Comparison of ENCODE assay signal across 25 mouse cellular contexts in the genomic region with DNA sequence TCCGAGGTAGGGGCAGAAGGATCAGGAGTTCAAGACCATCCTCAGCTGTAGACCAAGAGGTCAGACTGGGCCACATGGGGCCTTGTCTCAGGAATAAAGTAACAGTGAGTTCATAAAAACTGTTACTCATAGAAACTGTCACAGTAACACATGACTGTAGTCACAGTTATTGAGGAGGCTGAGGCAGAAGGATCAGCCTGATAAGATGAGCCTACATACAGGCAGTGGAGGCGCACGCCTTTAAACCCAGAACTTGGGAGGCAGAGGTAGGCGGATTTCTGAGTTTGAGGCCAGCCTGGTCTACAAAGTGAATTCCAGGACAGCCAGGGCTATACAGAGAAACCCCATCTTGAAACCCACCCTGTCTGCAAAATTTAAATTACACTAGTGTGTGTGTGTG. TPM values are rescaled to one million over a fixed set of nuclear protein-coding genes. Genes with fewer than 3 reads are reported as not detected.
A peak's percentile ranks its signal among the peaks of the same experiment; 100 is the strongest.
DNase-seq lines count a peak whose midpoint lies in the region; ATAC-seq lines count a peak whose summit lies in the region.
"Had no signal": no experiment of that assay in that cellular context is flagged by ENCODE, and none has a peak within 500 bp of the region (broad histone marks: within the 10 kb centered on the region; RNA-seq: fewer than 3 reads in every experiment).

No protein-coding gene starts in this region.

- H3K9me3 ChIP-seq in liver, embryonic 16.5 days (replicated peaks; ENCODE audit: control insufficient read depth, low read length): no peaks in the 10 kb centered on the region
- H3K9me3 ChIP-seq: heart, embryonic 13.5 days; hindbrain, embryonic 13.5 days; midbrain, embryonic 13.5 days had no signal

- peak overlapping the region; percentile 79 for H3K27ac ChIP-seq in liver, embryonic 16.5 days (ENCODE audit: low read length)
- H3K27ac ChIP-seq: heart, adult 2 months; heart, embryonic 13.5 days; hindbrain, embryonic 13.5 days; midbrain, embryonic 13.5 days had no signal

- intact Hi-C loops in left cerebral cortex, postnatal 36 days (cut with DNase I): no loop called here

- peak overlapping the region; percentile 21; the same call in 1 of the 2 replicates for H3K9ac ChIP-seq in liver, embryonic 16.5 days (ENCODE audit: low read depth, low read length)
- H3K9ac ChIP-seq: heart, embryonic 13.5 days; hindbrain, embryonic 13.5 days; midbrain, embryonic 13.5 days had no signal

- peak overlapping the region; percentile 24 for H3K4me2 ChIP-seq in liver, embryonic 16.5 days (ENCODE audit: low read depth, low read length)
- H3K4me2 ChIP-seq: heart, embryonic 13.5 days; hindbrain, embryonic 13.5 days; midbrain, embryonic 13.5 days had no signal

- H3K27me3 ChIP-seq in liver, embryonic 16.5 days (ENCODE audit: control insufficient read depth, insufficient read depth, low read depth, low read length): no peaks in the 10 kb centered on the region
- H3K27me3 ChIP-seq: heart, embryonic 13.5 days; hindbrain, embryonic 13.5 days; midbrain, embryonic 13.5 days had no signal

- WGBS in liver, embryonic 16.5 days (ENCODE audit: insufficient replicate concordance): 48% methylated on average over 4 of the region's 4 CpGs

- H3K4me1 ChIP-seq in liver, embryonic 16.5 days (ENCODE audit: control insufficient read depth, low read depth, low read length): peaks cover 44% of the 10 kb centered on the region

- H3K4me3 ChIP-seq in liver, embryonic 16.5 days (ENCODE audit: low read depth, low read length): no peak overlapping the region
- H3K4me3 ChIP-seq: heart, adult 2 months; heart, embryonic 13.5 days; hindbrain, embryonic 13.5 days; midbrain, embryonic 13.5 days had no signal

- no peak for ATAC-seq in liver, embryonic 16.5 days (ENCODE audit: low read depth)
- ATAC-seq: activated CD4-positive, CD25-positive, alpha-beta regulatory T cell, adult 4 months; CD4-positive, CD25-positive, alpha-beta regulatory T cell, adult 4 months; forebrain, embryonic 14.5 days; inflammation-experienced regulatory T-cells, adult 6 months; midbrain, embryonic 13.5 days had no signal

- H3K36me3 ChIP-seq in liver, embryonic 16.5 days (ENCODE audit: control insufficient read depth, insufficient read depth): no peaks in the 10 kb centered on the region

- peak; percentile 54 for DNase-seq in heart, adult 11 months
- no peak for DNase-seq in heart, adult 18-20 months
- DNase-seq in liver: peak; percentile 63
- no peak for DNase-seq in B cell, adult 2 months
- no peak for DNase-seq in layer of hippocampus, adult 8-10 months (ENCODE audit: low spot score in 2 of 2)
- DNase-seq in spleen, postnatal 4 days (ENCODE audit: low spot score in 2 of 2): no peak
- DNase-seq in left cerebral cortex, postnatal 36 days (ENCODE audit: low spot score in 2 of 2): no peak
- DNase-seq: adrenal gland, postnatal 10 days; cerebellum, postnatal 10 days; gastrocnemius, postnatal 10 days; heart, adult 2 months; heart, postnatal 14 days; kidney, adult 8-10 months; kidney, postnatal 10 days; lung, adult 18-20 months; lung, postnatal 10 days; right cerebral cortex, postnatal 14 days had no signal

RNA-seq across cellular contexts. Expression of gene Snx1, which starts 6.3 kb away (rescaled TPM):
- total RNA-seq in heart, adult 18-20 months (2021): 10 to 100 TPM; 27.3 to 27.8 TPM
- 59.6 and 63.8 TPM in 2 replicates for polyA plus RNA-seq in liver, embryonic 16.5 days (2015; fragmentation: Nextera tagmentation; extraction: Ambion mirVana)
- total RNA-seq in layer of hippocampus, adult 8-10 months (2022): 10 to 100 TPM; 84.0 to 94.9 (median 90.0) TPM
- total RNA-seq in left cerebral cortex, postnatal 36 days (2021): 10 to 100 TPM; 71.1 to 76.1 TPM

RNA-seq across cellular contexts. Expression of gene Ciao2a, which starts 6.3 kb away (rescaled TPM):
- total RNA-seq in heart, adult 18-20 months (2021): 10 to 100 TPM; 68.7 to 71.3 TPM
- polyA plus RNA-seq in liver, embryonic 16.5 days (2015; fragmentation: Nextera tagmentation; extraction: Ambion mirVana): 110 and 129 TPM in 2 replicates
- total RNA-seq in layer of hippocampus, adult 8-10 months (2022): 10 to 100 TPM; 24.3 to 30.0 (median 27.0) TPM
- total RNA-seq in left cerebral cortex, postnatal 36 days (2021): 10 to 100 TPM; 26.4 to 28.0 TPM

RNA-seq across cellular contexts. Expression of gene Dapk2, which starts 37.9 kb away (rescaled TPM):
- 1 to 10 TPM; 4.0 to 4.9 TPM for total RNA-seq in heart, adult 18-20 months (2021)
- 32.7 and 33.7 TPM in 2 replicates for polyA plus RNA-seq in liver, embryonic 16.5 days (2015; fragmentation: Nextera tagmentation; extraction: Ambion mirVana)
- 1 to 10 TPM in 1 of 4 experiments, under 1 TPM in 3; 0.43 to 1.5 (median 0.69) TPM for total RNA-seq in layer of hippocampus, adult 8-10 months (2022)
- total RNA-seq in left cerebral cortex, postnatal 36 days (2021): 1 to 10 TPM; 2.4 to 3.6 TPM

RNA-seq across cellular contexts. Expression of gene Snx22, which starts 50.6 kb away (rescaled TPM):
- under 1 TPM; 0.46 to 0.50 TPM for total RNA-seq in heart, adult 18-20 months (2021)
- 30.5 and 31.3 TPM in 2 replicates for polyA plus RNA-seq in liver, embryonic 16.5 days (2015; fragmentation: Nextera tagmentation; extraction: Ambion mirVana)
- total RNA-seq in layer of hippocampus, adult 8-10 months (2022): 1 to 10 TPM; 5.0 to 8.6 (median 7.5) TPM
- total RNA-seq in left cerebral cortex, postnatal 36 days (2021): 1 to 10 TPM; 3.3 to 4.1 TPM

Comparison
In these comparisons a context has a peak if more than half of its experiments do, and no peak if none do; other contexts are left out.
1. DNase-seq: peak in heart, adult 11 months (single experiment) and liver (single experiment); none in heart, adult 18-20 months (0 of 2), B cell, adult 2 months (0 of 2), layer of hippocampus, adult 8-10 months (0 of 2), spleen, postnatal 4 days (0 of 2) and left cerebral cortex, postnatal 36 days (0 of 2).